Mouse (Mus musculus): Measurements from ENCODE around the gene Gadd45b. TPM values are rescaled to one million over a fixed set of nuclear protein-coding genes. Genes with fewer than 3 reads are reported as not detected.

Gadd45b gene
- polyA plus RNA-seq, 1 experiment from 2014 or later = 62.2 TPM

GRCm38 (mm10) chr10:80904709-80905108 is 25.2 kb upstream of the Gadd45b start:
- H3K4me2 ChIP-seq (replicated peaks; ENCODE audit: low read depth) = no peak overlapping the region
- no peaks in the 10 kb centered on the region for H3K9me3 ChIP-seq (ENCODE audit: control insufficient read depth, low read length)
- DNase-seq (ENCODE audit: low spot score) (no peak), ATAC-seq (ENCODE audit: low FRiP score, low TSS enrichment) (no peak)
- peaks cover 1% of the 10 kb centered on the region for H3K4me1 ChIP-seq (replicated peaks; ENCODE audit: control insufficient read depth, insufficient read depth)
- H3K4me3 ChIP-seq (ENCODE audit: low read depth, low read length) = no peak overlapping the region
- H3K36me3 ChIP-seq (ENCODE audit: control insufficient read depth, insufficient read depth, low read length) = peaks cover 26% of the 10 kb centered on the region
- no peak for TF ChIP-seq EP300 (optimal IDR thresholded peaks at IDR 0.05)
- no peak for TF ChIP-seq CTCF (IDR thresholded peaks at IDR 0.05; ENCODE audit: low read depth)
- no peaks in the 10 kb centered on the region for H3K27me3 ChIP-seq (ENCODE audit: control insufficient read depth, insufficient read depth, low read length)
- no peak overlapping the region for H3K27ac ChIP-seq (replicated peaks)
- no peak overlapping the region for H3K9ac ChIP-seq (ENCODE audit: low read length)
- WGBS = 92% methylated on average over 11 of the region's 11 CpGs

- no peaks in the 10 kb centered on the region for H3K9me3 ChIP-seq (ENCODE audit: control insufficient read depth, low read length)
- DNase-seq (ENCODE audit: low spot score) (no peak), ATAC-seq (ENCODE audit: low FRiP score, low TSS enrichment) (no peak)
- TF ChIP-seq EP300 (optimal IDR thresholded peaks at IDR 0.05) = no peak
- TF ChIP-seq CTCF (IDR thresholded peaks at IDR 0.05; ENCODE audit: low read depth) = no peak
- no peak overlapping the region for H3K9ac ChIP-seq (ENCODE audit: low read length)
- WGBS = 94% methylated on average over 22 of the region's 22 CpGs
- no peak overlapping the region for H3K27ac ChIP-seq (replicated peaks)
- H3K4me1 ChIP-seq (replicated peaks; ENCODE audit: control insufficient read depth, insufficient read depth) = no peaks in the 10 kb centered on the region
- no peaks in the 10 kb centered on the region for H3K27me3 ChIP-seq (ENCODE audit: control insufficient read depth, insufficient read depth, low read length)
- no peak overlapping the region for H3K4me3 ChIP-seq (ENCODE audit: low read depth, low read length)
- no peak overlapping the region for H3K4me2 ChIP-seq (replicated peaks; ENCODE audit: low read depth)
- H3K36me3 ChIP-seq (ENCODE audit: control insufficient read depth, insufficient read depth, low read length) = peaks cover 14% of the 10 kb centered on the region
Measured at GRCm38 (mm10) chr10:80909375-80910162, 20.3 kb upstream of the Gadd45b start.

- H3K36me3 ChIP-seq (ENCODE audit: control insufficient read depth, insufficient read depth, low read length) = peaks cover 2% of the 10 kb centered on the region; the same call in 1 of the 2 replicates
- ATAC-seq (ENCODE audit: low FRiP score, low TSS enrichment) (no peak), DNase-seq (ENCODE audit: low spot score) (no peak)
Measured at GRCm38 (mm10) chr10:80911354-80911753, 18.5 kb upstream of the Gadd45b start.

GRCm38 (mm10) chr10:80911891-80912290 is 18.0 kb upstream of the Gadd45b start:
- 0 out of 2 replicates have a peak, but pooled peaks cover 2% of the 10 kb centered on the region for H3K4me1 ChIP-seq (replicated peaks; ENCODE audit: control insufficient read depth, insufficient read depth)
- ATAC-seq (ENCODE audit: low FRiP score, low TSS enrichment) = no peak

More at GRCm38 (mm10) chr10:80911354-80911753, 18.5 kb upstream of the Gadd45b start:
- H3K9ac ChIP-seq (ENCODE audit: low read length) = no peak overlapping the region
- H3K27ac ChIP-seq (replicated peaks) = no peak overlapping the region
- 0 out of 2 replicates have a peak, but pooled peaks cover 2% of the 10 kb centered on the region for H3K4me1 ChIP-seq (replicated peaks; ENCODE audit: control insufficient read depth, insufficient read depth)
- no peaks in the 10 kb centered on the region for H3K9me3 ChIP-seq (ENCODE audit: control insufficient read depth, low read length)
- H3K27me3 ChIP-seq (ENCODE audit: control insufficient read depth, insufficient read depth, low read length) = no peaks in the 10 kb centered on the region
- H3K4me3 ChIP-seq (ENCODE audit: low read depth, low read length) = no peak overlapping the region
- 97% methylated on average over 4 of the region's 4 CpGs for WGBS
- H3K4me2 ChIP-seq (replicated peaks; ENCODE audit: low read depth) = no peak overlapping the region
- TF ChIP-seq EP300 (optimal IDR thresholded peaks at IDR 0.05) (no peak), CTCF (IDR thresholded peaks at IDR 0.05; ENCODE audit: low read depth) (no peak)

GRCm38 (mm10) chr10:80913364-80914011 is 16.4 kb upstream of the Gadd45b start:
- Histone ChIP-seq H3K36me3 (ENCODE audit: control insufficient read depth, insufficient read depth, low read length) (no peaks in the 10 kb centered on the region), H3K9me3 (ENCODE audit: control insufficient read depth, low read length) (no peaks in the 10 kb centered on the region), H3K4me3 (ENCODE audit: low read depth, low read length) (no peak overlapping the region), H3K27ac (replicated peaks) (no peak overlapping the region), H3K4me2 (replicated peaks; ENCODE audit: low read depth) (no peak overlapping the region), H3K9ac (ENCODE audit: low read length) (no peak overlapping the region), H3K4me1 (replicated peaks; ENCODE audit: control insufficient read depth, insufficient read depth) (0 out of 2 replicates have a peak, but pooled peaks cover 2% of the 10 kb centered on the region), H3K27me3 (ENCODE audit: control insufficient read depth, insufficient read depth, low read length) (no peaks in the 10 kb centered on the region)
- no peak for TF ChIP-seq CTCF (IDR thresholded peaks at IDR 0.05; ENCODE audit: low read depth)
- no peak for TF ChIP-seq EP300 (optimal IDR thresholded peaks at IDR 0.05)
- no peak for DNase-seq (ENCODE audit: low spot score)
- ATAC-seq (ENCODE audit: low FRiP score, low TSS enrichment) = no peak
- 85% methylated on average over 7 of the region's 8 CpGs for WGBS

More at GRCm38 (mm10) chr10:80911891-80912290, 18.0 kb upstream of the Gadd45b start:
- no peak overlapping the region for H3K4me2 ChIP-seq (replicated peaks; ENCODE audit: low read depth)
- H3K27me3 ChIP-seq (ENCODE audit: control insufficient read depth, insufficient read depth, low read length) = no peaks in the 10 kb centered on the region
- no peak overlapping the region for H3K9ac ChIP-seq (ENCODE audit: low read length)
- DNase-seq (ENCODE audit: low spot score) = no peak
- 0 out of 2 replicates have a peak, but pooled peaks cover 2% of the 10 kb centered on the region for H3K36me3 ChIP-seq (ENCODE audit: control insufficient read depth, insufficient read depth, low read length)
- TF ChIP-seq EP300 (optimal IDR thresholded peaks at IDR 0.05) (no peak), CTCF (IDR thresholded peaks at IDR 0.05; ENCODE audit: low read depth) (no peak)
- no peak overlapping the region for H3K27ac ChIP-seq (replicated peaks)
- H3K4me3 ChIP-seq (ENCODE audit: low read depth, low read length) = no peak overlapping the region
- no peaks in the 10 kb centered on the region for H3K9me3 ChIP-seq (ENCODE audit: control insufficient read depth, low read length)

Data from stomach, postnatal 0 days (tissue).